Mouse (Mus musculus) CD4-positive, CD25-positive, alpha-beta regulatory T cell, adult 4 months (primary cell): ENCODE results near the gene Traf3. TPM values are rescaled to one million over a fixed set of nuclear protein-coding genes. Genes with fewer than 3 reads are reported as not detected.

Experiments
- ATAC-seq: one replicate; pipeline ENCODE4 v1.8.0; 2017
- polyA plus RNA-seq, 2 experiments: library from polyadenylated mRNA; unstranded; fragments of 100-300 nt; shearing (Covaris generic); gene quantifications; one replicate each; pipeline ENCODE4 v1.2.1; 2017

The Traf3 gene
- polyA plus RNA-seq, 2 experiments from 2014 or later, result 14.1 to 15.5 TPM

- ATAC-seq, result no peak
These were observed 100.4 kb downstream of the Traf3 start for GRCm38 (mm10) chr12:111266592-111266991.

DNA sequence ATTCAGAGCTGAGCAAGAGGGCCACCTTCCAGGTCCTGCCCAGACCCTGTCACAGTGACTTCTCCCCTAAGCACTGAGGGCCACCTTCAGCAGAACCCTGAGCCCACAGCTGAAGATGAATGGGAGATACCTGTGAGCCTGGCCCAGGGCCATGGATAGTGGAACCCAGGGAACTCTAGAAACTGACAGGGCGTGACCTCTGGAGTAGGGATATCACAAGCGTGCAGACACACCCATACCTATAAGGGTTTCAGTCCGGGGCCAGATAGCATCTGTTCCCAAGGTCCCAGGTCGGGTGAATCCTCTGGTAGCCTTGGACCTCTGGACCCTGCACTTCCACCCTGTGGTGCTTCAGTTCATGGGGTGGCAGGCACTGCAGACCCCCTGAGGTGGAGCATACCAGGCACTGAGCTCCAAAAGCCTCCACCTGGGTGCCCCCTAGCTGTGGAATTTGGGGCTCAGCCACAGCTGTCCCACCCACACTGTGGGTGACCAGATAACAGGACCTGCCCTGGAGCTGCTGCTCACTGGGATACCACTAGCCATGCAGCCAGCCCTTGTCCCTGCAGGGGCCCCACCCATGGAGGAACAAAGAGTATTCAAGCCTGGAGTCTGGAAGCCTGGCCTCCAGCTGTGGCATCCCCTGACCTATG lies 101.6 kb downstream of the Traf3 start:
- no peak for ATAC-seq

DNA sequence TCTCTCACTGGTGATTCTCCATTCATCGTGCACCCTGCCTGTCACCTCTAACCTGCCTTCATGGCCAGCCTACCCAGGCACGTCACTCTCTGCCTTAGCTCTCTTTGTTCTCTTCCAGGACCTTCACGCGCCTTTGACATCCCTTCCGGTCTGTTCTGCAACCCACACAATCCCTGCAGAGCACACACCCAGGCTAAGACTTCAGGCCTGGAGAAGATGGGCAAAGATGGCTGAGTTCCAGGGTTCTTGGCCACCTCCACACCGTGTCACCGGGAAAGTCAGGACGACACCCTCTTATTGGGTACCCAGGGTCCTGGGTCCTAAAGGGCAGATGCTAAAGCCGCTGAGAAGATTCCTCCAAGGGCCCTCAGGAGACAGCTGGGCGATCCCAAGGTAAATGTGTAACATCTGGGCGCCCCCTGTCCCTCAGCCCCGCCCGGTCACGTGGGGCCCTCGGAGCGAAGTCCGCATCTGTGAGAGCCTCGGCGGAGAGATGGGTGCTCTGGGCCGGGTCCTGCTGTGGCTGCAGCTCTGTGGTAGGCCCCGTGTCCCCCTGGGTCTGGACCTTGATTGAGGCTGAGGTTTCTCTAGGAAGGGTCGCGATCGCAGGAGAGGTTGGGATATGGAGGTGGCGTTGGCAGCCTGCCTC lies 104.6 kb downstream of the Traf3 start, which contains the start of gene Amn:
Amn (plus strand) TSS at position 467 of the 649 bp plus-strand sequence.
- no peak for ATAC-seq

DNA sequence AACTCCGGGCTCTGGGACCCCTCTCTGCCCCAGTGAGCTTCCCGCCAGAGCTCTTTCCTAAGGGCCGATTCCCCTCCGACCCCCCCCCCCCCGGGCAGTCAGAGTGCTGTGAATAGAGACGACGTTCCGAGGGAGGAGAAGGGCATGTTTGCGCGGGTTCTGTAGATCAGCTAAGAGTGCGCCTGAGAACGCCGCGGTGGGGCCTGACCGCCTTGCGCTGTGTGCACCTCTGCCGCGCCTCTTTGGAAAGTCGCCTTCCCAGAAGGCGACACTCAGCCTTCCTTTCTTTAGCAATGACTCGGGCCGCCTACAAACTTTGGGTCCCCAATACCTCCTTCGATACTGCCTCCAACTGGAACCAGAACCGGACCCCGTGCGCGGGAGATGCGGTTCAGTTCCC lies 105.2 kb downstream of the Traf3 start:
- no peak for ATAC-seq

GRCm38 (mm10) chr12:111271966-111272365 lies 105.8 kb downstream of the Traf3 start:
- no peak for ATAC-seq

GRCm38 (mm10) chr12:111272420-111272819 lies 106.2 kb downstream of the Traf3 start:
- ATAC-seq, result no peak

DNA sequence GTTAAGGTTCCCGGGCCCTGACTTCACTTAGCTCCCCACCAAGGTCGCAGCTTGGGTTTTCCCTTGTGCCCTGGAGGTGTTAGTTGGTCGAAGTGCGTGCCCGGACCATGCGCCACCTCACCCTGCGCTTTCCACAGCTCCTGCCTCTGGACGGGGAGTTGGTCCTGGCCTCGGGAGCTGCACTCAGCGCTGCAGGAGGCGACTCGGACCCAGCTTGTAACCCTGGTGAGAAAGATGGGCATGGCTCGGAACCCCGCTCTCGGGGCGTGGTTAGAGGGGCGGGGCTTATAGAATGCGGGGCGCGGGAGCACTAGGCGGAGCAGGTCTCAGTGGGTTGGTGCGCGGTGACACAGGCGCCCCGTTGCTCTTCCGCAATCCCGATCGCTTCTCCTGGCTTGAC lies 107.8 kb downstream of the Traf3 start:
- no peak for ATAC-seq

- no peak for ATAC-seq
These were observed 108.4 kb downstream of the Traf3 start for GRCm38 (mm10) chr12:111274447-111275149.

DNA sequence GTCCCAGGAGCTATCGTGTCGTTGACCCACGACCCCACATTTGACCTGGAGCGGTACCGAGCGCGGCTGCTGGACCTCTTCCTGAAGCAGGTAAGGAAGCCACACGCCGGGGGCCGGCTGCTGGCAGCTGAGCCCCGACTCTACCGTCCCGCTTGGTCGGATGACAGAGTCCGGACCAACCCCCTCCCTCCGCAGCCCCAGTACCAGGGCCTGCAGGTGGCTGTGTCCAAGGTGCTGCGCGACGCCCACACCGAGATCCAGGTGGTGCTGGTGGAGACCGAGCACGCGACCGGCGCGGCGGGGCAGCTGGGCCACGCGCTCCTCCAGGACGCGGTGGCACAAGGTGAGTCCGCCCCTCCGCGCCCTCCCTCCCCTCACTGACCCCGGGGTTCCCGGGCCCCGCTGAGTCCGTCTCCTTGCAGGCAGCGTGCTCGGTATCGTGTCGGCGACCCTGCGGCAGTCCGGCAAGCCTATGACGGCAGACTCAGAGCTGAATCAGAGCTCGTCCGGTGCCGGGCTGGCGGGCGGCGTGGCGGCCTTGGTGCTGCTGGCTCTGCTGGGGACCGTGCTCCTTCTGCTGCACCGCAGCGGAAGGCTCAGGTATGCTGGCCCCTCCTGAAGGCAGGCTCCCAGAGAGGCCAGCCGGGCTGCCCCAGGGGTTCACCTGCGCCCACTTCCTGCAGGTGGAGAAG lies 109.1 kb downstream of the Traf3 start:
- ATAC-seq, result no peak

DNA sequence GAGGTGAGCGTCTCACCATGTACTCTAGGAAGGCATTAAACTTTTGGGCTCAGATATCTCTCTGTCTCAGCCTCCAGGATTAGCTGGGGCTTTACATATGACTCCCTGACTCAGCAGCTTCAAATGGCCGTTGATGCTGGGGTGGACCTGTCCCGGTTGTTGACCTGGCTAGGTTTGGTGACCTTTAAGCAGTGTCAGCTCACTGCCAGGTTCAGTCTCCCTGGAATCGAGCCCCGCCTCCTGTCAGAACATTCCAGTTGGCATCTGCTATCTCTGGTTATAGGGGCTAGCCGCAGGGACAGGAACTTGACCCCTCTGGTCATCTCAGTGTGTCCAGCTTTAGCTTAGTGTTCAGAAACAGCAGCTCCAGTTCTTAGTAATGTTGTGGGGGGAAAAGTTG lies 110.2 kb downstream of the Traf3 start:
- no peak for ATAC-seq

DNA sequence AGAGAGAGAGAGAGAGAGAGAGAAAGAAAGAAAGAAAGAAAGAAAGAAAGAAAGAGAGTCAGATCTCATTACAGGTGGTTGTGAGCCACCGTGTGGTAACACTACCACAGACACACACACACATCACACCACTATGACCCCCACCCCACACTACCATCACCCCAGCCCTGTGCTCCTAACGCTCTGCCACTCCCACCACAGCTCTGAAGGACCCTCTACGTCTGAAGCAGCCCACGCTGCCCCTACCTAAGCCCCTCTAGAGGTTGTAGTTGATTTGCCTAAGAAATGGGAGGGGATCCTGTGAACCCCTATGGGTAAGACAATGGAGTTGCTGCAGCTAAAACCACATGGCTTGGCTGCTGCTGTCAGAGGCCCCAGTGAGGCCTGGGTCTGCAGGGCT lies 117.4 kb downstream of the Traf3 start:
- no peak for ATAC-seq

- ATAC-seq, result no peak
These were observed 118.4 kb downstream of the Traf3 start for GRCm38 (mm10) chr12:111284532-111284931.

DNA sequence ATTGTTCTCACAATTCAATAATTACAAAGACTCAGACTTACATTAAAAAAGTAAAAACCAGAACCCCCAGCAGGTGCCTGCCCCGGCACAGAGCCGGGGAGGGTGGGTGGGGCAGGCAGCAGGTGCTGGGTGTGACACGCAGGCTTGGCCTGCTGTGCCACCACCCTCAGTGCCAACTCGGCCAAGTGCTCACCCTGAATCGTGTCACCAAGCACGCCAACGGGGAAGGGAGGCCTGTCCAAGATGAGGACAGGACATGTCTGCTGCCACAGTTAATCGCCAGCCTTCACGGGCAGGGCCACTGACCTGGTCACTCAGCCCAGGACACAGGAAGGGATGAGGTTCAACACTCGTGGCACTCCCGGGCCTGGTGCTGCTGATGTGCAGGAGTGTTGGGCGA lies 126.9 kb downstream of the Traf3 start:
- ATAC-seq, result no peak

- ATAC-seq, result no peak
These were observed 135.3 kb downstream of the Traf3 start for GRCm38 (mm10) chr12:111301322-111302017.

DNA sequence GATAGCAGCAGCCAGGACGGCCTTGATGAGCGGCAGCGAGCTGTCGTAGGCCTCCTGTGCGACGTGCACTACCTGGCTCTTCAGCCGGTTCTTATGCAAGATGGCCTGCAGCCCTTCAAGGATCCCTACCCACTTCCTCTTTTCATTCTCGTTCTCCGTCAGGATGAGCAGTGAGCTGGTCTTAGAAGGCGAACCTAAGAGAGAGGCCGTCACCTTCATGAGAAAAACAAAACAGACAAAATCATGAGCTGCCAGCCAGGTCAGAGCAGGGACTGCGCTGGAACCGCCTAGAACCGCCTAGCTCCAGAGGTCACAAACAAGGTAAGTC lies 135.8 kb downstream of the Traf3 start:
- ATAC-seq, result no peak

DNA sequence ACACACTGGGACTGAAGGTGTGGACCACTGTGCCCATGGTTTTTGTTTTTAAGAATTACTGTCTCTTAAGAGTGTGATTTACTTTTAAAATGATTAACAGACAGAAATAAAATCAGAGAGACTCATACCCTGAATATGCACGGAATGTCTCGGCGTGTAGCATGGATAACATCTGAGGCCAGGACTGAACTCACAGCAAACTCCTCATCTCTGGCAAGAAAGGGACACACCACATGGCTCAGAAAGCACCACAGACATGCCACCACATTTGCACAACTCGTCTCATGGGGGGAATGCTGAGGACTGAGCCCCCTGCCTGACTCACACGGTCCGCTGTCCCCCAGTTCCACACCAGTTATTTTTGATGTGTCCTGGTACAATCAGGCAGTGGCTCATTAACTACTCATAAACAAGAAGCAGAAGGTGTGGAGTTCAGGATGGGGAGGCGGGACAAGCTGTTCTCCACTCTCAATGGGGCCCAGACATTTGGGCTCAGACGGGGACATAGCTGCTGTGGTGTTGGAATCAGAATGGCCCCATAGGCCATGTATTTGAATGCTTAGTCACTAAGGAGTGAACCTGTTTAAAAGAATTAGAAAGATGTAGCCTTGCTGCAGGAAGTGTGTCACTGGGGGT lies 137.7 kb downstream of the Traf3 start:
- no peak for ATAC-seq

DNA sequence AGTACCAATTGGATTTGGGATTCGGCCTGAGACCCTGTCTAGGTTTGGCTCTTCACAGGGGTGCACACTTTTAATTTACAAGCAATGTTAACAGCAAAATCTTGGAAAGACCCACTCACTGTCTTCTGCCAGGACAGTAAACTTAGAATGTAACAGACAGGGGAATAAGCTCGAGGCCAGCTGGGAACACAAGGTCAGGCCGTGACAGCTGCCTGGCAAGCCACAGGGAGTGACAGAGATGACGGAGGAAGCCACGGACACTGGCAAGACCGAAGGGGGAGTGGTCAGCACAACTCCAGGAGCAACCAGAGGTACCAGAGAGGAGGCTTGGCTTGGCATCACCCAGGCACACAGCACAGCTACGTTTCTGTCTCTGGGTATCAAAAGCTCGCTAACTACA lies 140.7 kb downstream of the Traf3 start:
- ATAC-seq, result no peak

- no peak for ATAC-seq
These were observed 143.1 kb downstream of the Traf3 start for GRCm38 (mm10) chr12:111309256-111309655.

GRCm38 (mm10) chr12:111309931-111310330 lies 143.8 kb downstream of the Traf3 start:
- no peak for ATAC-seq

- ATAC-seq, result no peak
These were observed 145.6 kb downstream of the Traf3 start for GRCm38 (mm10) chr12:111311775-111312174.

GRCm38 (mm10) chr12:111314273-111314672 lies 148.1 kb downstream of the Traf3 start:
- ATAC-seq, result no peak
